Mouse (Mus musculus) lung, adult 18-20 months (tissue): ENCODE data around the gene Gm9513.

ENCODE experiments used
- DNase-seq, 2 experiments: peaks; one replicate each; pipeline ENCODE4 v3.0.0; 2022; ENCODE audit warnings: mixed read lengths in 2 of 2

Gene Gm9513

GRCm38 (mm10) chr9:36475338-36475737 lies at the start of gene Gm9513:
Gene Gm9513, plus strand, starts transcription at chr9:36475638.
- no peak for DNase-seq

GRCm38 (mm10) chr9:36431584-36431983 lies 43.9 kb upstream of the Gm9513 start, which contains the start of gene Gm7257:
Gene Gm7257, plus strand, starts transcription at chr9:36431884.
- no peak for DNase-seq

GRCm38 (mm10) chr9:36435051-36435764 lies 40.2 kb upstream of the Gm9513 start:
- DNase-seq: no peak

- DNase-seq: no peak
Observed at GRCm38 (mm10) chr9:36494501-36495220, 19.2 kb downstream of the Gm9513 start.

GRCm38 (mm10) chr9:36495824-36496223 lies 20.4 kb downstream of the Gm9513 start:
- DNase-seq: no peak

GRCm38 (mm10) chr9:36504211-36504610 lies 28.8 kb downstream of the Gm9513 start:
- no peak for DNase-seq
